Mouse (Mus musculus): ENCODE data around the gene Chrna5. TPM values are rescaled to one million over a fixed set of nuclear protein-coding genes. Genes with fewer than 3 reads are reported as not detected.

The Chrna5 gene
- total and polyA plus RNA-seq, 3 experiments: not detected

DNA sequence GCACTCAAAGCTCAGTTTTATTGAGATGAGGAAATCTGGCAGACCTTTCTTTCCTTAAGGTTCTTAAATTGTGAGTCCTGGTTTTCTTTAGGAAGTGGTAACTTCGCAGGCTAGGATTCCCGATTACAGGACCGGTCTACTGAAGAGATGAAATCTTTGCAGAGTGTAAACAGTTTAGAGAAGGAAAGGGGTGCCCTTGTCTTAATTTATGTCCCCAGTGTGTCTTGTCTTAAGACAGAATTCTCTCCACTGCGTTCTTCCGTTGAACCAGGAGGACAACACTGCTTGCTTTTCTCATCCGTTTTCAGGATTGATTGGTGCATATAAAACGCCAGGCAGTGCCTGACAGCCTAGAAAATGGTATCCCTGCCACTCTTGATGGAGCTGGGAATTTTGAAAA is 1.7 kb downstream of the Chrna5 start:
- no peak for TF ChIP-seq MEF2A (IDR thresholded peaks at IDR 0.05; ENCODE audit: extremely low read depth, insufficient replicate concordance, low read depth, low read length, poor library complexity, severe bottlenecking)
- TF ChIP-seq MYB (IDR thresholded peaks at IDR 0.05; ENCODE audit: low read depth, low read length): no peak
- no peak overlapping the region for H3K9ac ChIP-seq (ENCODE audit: control insufficient read depth, low read depth, low read length, poor library complexity, severe bottlenecking)
- no peaks in the 10 kb centered on the region for H3K4me1 ChIP-seq (ENCODE audit: control insufficient read depth in 1 of 2, insufficient read depth in 2 of 2, low read length in 2 of 2)
- no peak for DNase-seq (ENCODE audit: low read depth, low spot score)
- no peaks in the 10 kb centered on the region for H3K79me2 ChIP-seq (ENCODE audit: control insufficient read depth, insufficient read depth, low read length, poor library complexity)
- H3K36me3 ChIP-seq (ENCODE audit: control insufficient read depth in 1 of 2, insufficient read depth in 2 of 2, low read length in 2 of 2): no peaks in the 10 kb centered on the region
- H3K27me3 ChIP-seq (ENCODE audit: control insufficient read depth in 1 of 2, insufficient read depth in 2 of 2, low read length in 2 of 2): peaks cover 3 to 9% of the 10 kb centered on the region in 2 experiments
- H3K9me3 ChIP-seq (replicated peaks; ENCODE audit: insufficient read depth, low read length): no peaks in the 10 kb centered on the region
- no peak overlapping the region for H3K27ac ChIP-seq (ENCODE audit: control insufficient read depth, low read depth, low read length)
- no peak overlapping the region for H3K4me3 ChIP-seq (ENCODE audit: control insufficient read depth in 1 of 2, insufficient read depth in 1 of 2, low read depth in 2 of 2, low read length in 2 of 2)

DNA sequence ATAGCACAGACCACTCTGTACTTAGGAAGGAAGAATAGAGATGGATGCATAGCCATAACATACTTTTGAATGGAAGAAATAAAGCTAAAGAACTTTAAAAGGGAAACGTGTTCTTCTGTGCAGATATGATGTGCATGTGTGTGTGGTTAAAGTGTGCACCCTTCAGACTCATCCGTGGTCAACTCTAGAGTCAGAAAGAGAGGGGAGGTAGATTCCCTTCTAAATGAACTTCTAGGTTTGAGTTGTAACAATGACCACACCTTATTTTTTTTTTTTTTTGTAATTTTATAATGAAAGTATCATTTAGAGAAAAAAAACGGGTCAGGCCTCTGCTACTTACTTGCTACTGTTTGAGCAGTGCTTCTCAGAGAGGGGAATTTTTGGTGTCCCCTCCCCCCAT is 9.7 kb downstream of the Chrna5 start:
- peaks cover 2 to 6% of the 10 kb centered on the region in 2 experiments; a peak in 2 of 4 replicates for H3K27me3 ChIP-seq (ENCODE audit: control insufficient read depth in 1 of 2, insufficient read depth in 2 of 2, low read length in 2 of 2)
- DNase-seq (ENCODE audit: low read depth, low spot score): no peak
- H3K4me1 ChIP-seq (ENCODE audit: control insufficient read depth in 1 of 2, insufficient read depth in 2 of 2, low read length in 2 of 2): peaks cover 0 to under 1% of the 10 kb centered on the region in 2 experiments; a peak in 2 of 4 replicates
- TF ChIP-seq EP300 (IDR thresholded peaks at IDR 0.05; ENCODE audit: low read depth in 1 of 2, low read length in 2 of 2) (no peak), USF2 (IDR thresholded peaks at IDR 0.05; ENCODE audit: borderline replicate concordance in 1 of 2, insufficient read depth in 1 of 2, low read depth in 1 of 2, low read length in 2 of 2) (no peak), ZNF384 (IDR thresholded peaks at IDR 0.05; ENCODE audit: low read depth, low read length) (no peak), UBTF (IDR thresholded peaks at IDR 0.05; ENCODE audit: borderline replicate concordance, insufficient read depth, low read depth, low read length) (no peak), TBP (IDR thresholded peaks at IDR 0.05; ENCODE audit: low read depth, low read length) (no peak), MXI1 (IDR thresholded peaks at IDR 0.05; ENCODE audit: low read depth, low read length) (no peak)
- H3K4me3 ChIP-seq (ENCODE audit: control insufficient read depth in 1 of 2, insufficient read depth in 1 of 2, low read depth in 2 of 2, low read length in 2 of 2): no peak overlapping the region
- H3K36me3 ChIP-seq (ENCODE audit: control insufficient read depth in 1 of 2, insufficient read depth in 2 of 2, low read length in 2 of 2): no peaks in the 10 kb centered on the region
- H3K79me2 ChIP-seq (ENCODE audit: control insufficient read depth, insufficient read depth, low read length, poor library complexity): no peaks in the 10 kb centered on the region
- H3K9me3 ChIP-seq (replicated peaks; ENCODE audit: insufficient read depth, low read length): no peaks in the 10 kb centered on the region
- H3K9ac ChIP-seq (ENCODE audit: control insufficient read depth, low read depth, low read length, poor library complexity, severe bottlenecking): no peak overlapping the region
- no peak overlapping the region for H3K27ac ChIP-seq (ENCODE audit: control insufficient read depth, low read depth, low read length)

DNA sequence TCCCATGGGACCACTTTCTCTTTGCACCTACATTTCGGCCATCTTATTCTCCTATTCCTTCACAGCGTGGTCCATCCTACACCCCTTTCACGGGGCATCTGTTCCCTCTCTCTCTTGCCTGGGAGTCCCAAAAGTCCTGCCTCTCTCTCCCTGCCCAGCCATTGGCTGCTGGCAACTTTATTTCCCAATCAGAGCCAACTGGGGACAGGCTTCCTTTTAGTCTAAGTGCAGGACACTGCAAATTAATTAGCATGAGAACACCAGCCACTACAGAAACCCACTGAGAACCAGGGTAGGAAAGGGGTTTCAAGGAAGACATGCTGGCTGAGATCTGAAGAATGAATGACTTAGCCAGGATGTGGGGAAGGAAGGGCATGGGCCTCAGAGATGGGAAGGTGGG is 13.7 kb downstream of the Chrna5 start:
- H3K4me1 ChIP-seq (ENCODE audit: control insufficient read depth in 1 of 2, insufficient read depth in 2 of 2, low read length in 2 of 2): peaks cover 0 to 4% of the 10 kb centered on the region in 2 experiments; a peak in 2 of 4 replicates
- H3K9ac ChIP-seq (ENCODE audit: control insufficient read depth, low read depth, low read length, poor library complexity, severe bottlenecking): no peak overlapping the region
- no peaks in the 10 kb centered on the region for H3K79me2 ChIP-seq (ENCODE audit: control insufficient read depth, insufficient read depth, low read length, poor library complexity)
- DNase-seq (ENCODE audit: low read depth, low spot score): no peak
- H3K4me3 ChIP-seq (ENCODE audit: control insufficient read depth in 1 of 2, insufficient read depth in 1 of 2, low read depth in 2 of 2, low read length in 2 of 2): no peak overlapping the region
- no peaks in the 10 kb centered on the region for H3K9me3 ChIP-seq (replicated peaks; ENCODE audit: insufficient read depth, low read length)
- no peak overlapping the region for H3K27ac ChIP-seq (ENCODE audit: control insufficient read depth, low read depth, low read length)
- no peak for TF ChIP-seq USF2 (IDR thresholded peaks at IDR 0.05; ENCODE audit: borderline replicate concordance in 1 of 2, insufficient read depth in 1 of 2, low read depth in 1 of 2, low read length in 2 of 2)
- TF ChIP-seq CHD1 (IDR thresholded peaks at IDR 0.05; ENCODE audit: low read depth, low read length): no peak
- no peak for TF ChIP-seq NELFE (IDR thresholded peaks at IDR 0.05; ENCODE audit: low read depth, low read length)
- TF ChIP-seq RAD21 (IDR thresholded peaks at IDR 0.05; ENCODE audit: low read depth, low read length): no peak
- TF ChIP-seq BHLHE40 (IDR thresholded peaks at IDR 0.05; ENCODE audit: borderline replicate concordance, low read depth, low read length): no peak
- TF ChIP-seq TCF12 (IDR thresholded peaks at IDR 0.05; ENCODE audit: low read depth, low read length): no peak
- no peak for TF ChIP-seq SMC3 (IDR thresholded peaks at IDR 0.05; ENCODE audit: low read depth, low read length)
- no peak for TF ChIP-seq USF1 (IDR thresholded peaks at IDR 0.05; ENCODE audit: low read depth, low read length)
- TF ChIP-seq MYB (IDR thresholded peaks at IDR 0.05; ENCODE audit: low read depth, low read length): no peak
- H3K27me3 ChIP-seq (ENCODE audit: control insufficient read depth in 1 of 2, insufficient read depth in 2 of 2, low read length in 2 of 2): peaks cover 0 to 3% of the 10 kb centered on the region in 2 experiments; a peak in 3 of 4 replicates
- H3K36me3 ChIP-seq (ENCODE audit: control insufficient read depth in 1 of 2, insufficient read depth in 2 of 2, low read length in 2 of 2): 0 out of 4 replicates have a peak, but pooled peaks cover 0 to 2% of the 10 kb centered on the region in 2 experiments
